Mouse (Mus musculus): Measurements from ENCODE around the gene Olfr1222.

- TF ChIP-seq POLR2A (IDR thresholded peaks at IDR 0.05; ENCODE audit: control insufficient read depth, extremely low read depth, insufficient read depth, low read length, poor library complexity) (no peak), CTCF (IDR thresholded peaks at IDR 0.05; ENCODE audit: borderline replicate concordance, control insufficient read depth, extremely low read depth, insufficient read depth, low read length, poor library complexity) (no peak)
These were observed at the start of gene Olfr1222 for GRCm38 (mm10) chr2:89132954-89133353.

Data from thymus, adult 2 months (tissue).